Mouse (Mus musculus): ENCODE measurements around the gene Usp37. TPM values are rescaled to one million over a fixed set of nuclear protein-coding genes. Genes with fewer than 3 reads are reported as not detected.
"Not testable (repeated sequence)": the region's sequence is repeated elsewhere in the genome, so short reads cannot be mapped to it uniquely, and the experiment has no call there.

The Usp37 gene
- total RNA-seq (2021): 10 to 100 TPM in 1 of 2 experiments, 1 to 10 TPM in 1; 9.0 to 14.0 TPM
- long read RNA-seq, experiment 1, partial matches to known transcripts: 0 of 2 reads
- long read RNA-seq, experiment 1, other reads (novel, unspliced or antisense): 2 of 2 reads
- long read RNA-seq, experiment 2, partial matches to known transcripts: 0 of 3 reads
- long read RNA-seq, experiment 2, other reads (novel, unspliced or antisense): 3 of 3 reads

- DNase-seq: no peak
Observed at GRCm38 (mm10) chr1:74544184-74544583, at the start of gene Usp37. TSS of gene Usp37 (minus strand) at chr1:74544284.

DNA sequence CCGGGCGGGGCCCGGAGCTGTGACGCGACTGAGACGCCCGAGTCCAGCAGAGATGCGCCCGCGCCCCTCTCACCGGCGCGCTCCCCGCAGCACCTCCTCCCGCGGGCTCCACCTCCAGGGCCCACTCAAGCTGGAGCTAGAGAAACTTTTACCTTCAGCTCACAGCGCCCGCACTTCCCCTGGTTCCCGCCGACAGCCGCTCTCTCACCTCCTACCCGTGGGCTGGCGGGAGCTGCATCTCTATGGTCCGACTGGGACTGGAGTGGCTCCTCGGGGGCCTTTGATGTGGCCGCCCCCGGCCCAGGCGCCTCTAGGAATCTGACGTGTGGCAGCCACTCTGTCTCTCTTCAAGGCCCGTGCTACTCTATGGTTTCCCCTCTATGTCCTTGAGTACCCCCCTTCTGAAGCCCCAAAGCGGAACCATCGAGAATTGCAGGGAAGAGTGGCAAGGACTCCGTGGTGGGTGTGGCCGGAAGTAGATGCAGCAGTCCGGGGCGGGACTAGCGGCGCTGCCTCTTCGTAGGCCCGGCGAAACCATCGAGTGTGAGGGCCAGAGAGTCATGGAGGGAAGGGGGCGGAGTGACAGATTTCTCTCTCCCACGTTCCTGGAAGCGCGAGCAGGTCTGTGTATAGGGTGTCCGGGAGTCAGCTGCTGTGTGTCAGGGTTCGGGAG, 43.8 kb upstream of the Usp37 start, which contains the start of the genes Zfp142 and Bcs1l:
TSS of gene Zfp142 (minus strand) at position 474 of the 673 bp plus-strand sequence.
TSS of gene Bcs1l (plus strand) at position 517 of the 673 bp plus-strand sequence.
- peak; percentile 95 for DNase-seq

DNA sequence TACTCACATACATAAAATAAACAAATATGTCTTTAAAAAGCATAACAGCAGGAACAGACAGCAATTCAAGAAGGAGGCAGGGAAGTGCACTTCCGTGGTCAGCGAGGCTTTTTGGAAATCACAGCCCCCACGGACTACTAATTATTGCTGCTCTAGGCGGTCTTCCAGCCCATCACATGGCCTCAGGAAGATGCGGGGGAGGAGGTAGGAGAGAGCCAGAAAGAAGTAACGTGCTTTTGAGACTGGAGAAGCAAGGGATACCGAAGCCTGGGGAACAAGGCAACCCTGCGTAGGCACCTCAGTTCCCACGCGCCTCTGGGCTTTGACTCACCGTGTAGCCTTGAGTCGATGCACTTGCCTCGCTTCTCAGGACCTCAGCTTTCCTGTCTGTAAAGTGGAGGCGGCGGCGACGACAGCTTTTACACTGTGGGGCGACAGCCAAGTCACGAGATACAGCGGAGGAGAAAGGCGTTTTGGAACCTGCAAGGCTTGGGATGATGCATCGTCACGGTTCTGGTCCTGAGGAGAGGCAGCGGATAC, 43.2 kb upstream of the Usp37 start:
- DNase-seq: no peak

- DNase-seq: no peak
Observed at GRCm38 (mm10) chr1:74584616-74585398, 40.7 kb upstream of the Usp37 start.

- DNase-seq: no peak
Observed at GRCm38 (mm10) chr1:74582621-74583020, 38.5 kb upstream of the Usp37 start.

DNA sequence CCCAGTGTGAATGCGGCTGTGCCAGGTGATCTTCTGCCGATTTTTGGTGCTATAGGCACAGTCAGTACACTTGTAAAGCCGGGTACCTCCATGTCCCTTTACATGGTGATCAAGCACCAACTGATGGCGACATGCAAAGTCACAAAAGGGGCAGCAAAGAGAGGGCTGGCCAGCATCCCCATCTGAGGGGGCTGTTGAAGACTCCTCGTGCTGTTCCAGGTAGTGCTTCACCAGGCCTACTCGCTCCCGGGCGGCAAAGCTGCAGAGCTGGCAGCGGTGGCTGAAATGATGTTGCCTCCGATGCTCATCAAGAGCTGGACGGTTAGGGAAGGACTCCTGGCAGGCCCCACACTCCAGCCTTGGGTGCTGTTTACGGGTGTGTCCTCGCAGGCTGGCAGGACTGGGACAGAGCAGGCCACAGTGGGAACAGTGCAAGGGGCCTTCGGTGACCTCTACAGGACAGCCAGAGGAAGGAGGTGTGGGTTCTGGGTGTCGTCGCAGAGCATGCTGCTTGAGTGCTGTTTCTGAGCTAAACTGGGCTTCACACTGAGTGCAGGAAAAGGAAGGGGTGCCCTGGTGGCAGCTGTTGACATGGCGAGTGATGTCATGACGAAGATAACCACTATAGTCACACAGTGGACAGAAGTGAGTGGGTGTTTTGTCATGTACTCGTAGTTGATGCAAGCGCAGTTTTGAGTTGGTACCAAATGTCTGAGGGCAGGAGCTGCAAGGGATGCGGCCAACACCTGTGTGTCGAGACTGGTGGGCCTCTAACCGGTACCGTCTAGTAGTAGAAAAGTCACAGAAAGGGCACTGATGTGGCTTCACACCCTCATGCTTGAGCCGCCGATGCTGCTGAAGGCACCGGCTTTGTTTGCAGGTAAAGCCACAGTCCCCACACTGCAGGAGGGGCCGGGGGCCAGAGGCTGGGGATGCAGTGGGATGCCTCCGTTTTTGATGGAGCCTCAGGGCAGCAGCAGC, 25.9 kb upstream of the Usp37 start:
- DNase-seq: no peak

DNA sequence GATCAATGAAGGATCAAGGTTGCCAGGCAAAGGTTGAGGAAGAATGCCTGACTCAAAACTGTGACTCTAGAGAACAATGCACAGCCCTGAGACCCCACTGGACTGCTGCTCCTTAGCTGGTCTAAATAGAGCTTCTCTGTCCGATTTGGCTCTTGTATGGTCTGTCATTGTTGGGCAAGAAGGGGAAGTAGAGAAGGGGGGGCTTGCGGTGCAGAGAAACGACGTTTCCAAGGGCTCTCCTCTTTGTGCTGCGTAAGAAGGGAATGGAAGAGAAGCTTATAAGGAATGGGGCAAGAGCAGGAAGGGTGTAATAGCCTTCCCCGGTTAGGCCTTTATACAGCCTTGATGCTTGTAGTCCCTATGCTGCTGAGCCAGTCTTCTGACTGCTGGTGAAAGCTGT, 21.8 kb upstream of the Usp37 start:
- DNase-seq: no peak

DNA sequence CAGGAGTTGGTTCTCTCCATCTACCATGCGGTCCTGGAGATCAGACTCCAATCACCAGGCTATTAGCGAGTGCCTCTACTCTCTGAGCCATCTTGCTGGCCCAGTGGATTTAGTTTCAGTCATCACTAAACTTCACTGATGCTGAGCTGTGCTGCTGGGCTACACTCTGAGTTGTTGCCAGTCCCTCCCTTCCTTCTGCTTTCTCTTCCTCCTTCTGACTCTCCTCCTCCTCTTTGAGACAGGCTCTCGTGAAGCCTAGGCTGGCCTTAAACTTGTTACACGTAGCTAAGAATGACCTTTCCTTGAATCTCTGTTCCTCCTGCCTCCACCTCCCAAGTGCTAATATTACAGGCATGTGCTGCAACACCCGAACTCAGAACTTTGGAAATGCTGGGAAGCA, 15.0 kb upstream of the Usp37 start:
- no peak for DNase-seq

DNA sequence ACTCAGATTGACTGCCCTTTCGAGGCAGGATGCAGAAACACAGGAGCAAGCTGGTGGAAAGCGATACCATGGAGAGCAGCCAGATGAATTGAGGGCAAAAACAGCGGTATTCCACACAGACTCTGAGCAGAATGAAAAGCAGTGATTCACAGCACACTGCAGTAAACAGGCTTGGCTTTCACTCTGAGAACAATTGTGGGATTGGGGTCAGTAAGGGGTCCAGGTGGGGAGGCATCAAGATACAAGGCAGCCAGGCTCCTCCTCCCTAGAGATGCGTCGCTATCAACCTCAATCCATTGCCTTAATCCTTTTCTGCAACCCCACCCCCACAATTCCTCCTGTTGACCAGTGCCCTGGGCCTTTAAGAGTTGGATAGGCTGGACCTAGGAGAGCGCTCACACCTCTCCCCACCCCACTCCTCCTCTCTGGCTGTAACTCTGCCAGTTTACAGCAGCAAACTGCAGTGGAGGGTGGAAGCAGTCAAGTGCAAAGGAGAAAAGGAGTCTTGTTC, 1.6 kb downstream of the Usp37 start, which contains the start of gene Plcd4:
TSS of gene Plcd4 (plus strand) at position 438 of the 511 bp plus-strand sequence.
- peak; percentile 16 for DNase-seq

- peak; percentile 42 for DNase-seq
Observed at GRCm38 (mm10) chr1:74538650-74539049, 5.4 kb downstream of the Usp37 start.

GRCm38 (mm10) chr1:74528589-74528988, 15.5 kb downstream of the Usp37 start:
- DNase-seq: no peak

DNA sequence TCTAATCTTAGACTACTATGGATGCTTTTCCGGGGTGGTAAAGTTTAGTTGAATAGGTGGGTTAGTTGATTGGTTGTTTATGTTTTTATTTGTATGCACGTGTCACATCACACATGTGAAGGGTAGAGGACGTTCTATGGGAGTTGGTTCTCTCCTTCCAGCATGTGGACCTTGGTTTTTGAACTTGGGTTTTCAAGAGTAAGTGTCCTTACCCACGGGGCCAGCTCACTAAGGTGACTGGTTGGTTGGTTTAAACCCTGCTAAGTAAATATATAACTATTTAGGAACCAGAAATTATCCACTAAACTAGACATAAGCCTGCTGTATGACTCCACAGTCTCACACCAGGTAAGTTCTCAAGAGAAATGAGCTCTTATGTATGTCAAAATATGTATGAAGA, 19.3 kb downstream of the Usp37 start:
- no peak for DNase-seq

DNA sequence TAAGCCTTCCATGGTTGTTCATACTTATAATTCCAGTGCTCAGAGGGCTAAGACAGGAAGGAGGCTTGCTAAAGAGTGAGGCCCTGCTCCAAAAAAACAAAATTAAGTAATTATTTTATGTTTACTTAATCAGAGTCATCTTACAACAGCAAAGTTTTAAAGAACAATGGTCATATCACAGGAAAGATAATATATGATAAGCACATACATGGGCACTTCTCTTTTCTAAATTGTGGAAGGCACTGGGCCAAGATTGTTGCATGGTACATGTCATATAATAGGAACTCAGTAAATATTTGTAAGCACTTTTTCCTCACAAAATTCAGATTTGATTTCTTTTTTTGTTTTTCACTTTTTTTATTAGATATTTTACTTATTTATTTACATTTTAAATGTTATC, 24.2 kb downstream of the Usp37 start:
- no peak for DNase-seq

GRCm38 (mm10) chr1:74512999-74513398, 31.1 kb downstream of the Usp37 start:
- not testable (repeated sequence) for DNase-seq

DNA sequence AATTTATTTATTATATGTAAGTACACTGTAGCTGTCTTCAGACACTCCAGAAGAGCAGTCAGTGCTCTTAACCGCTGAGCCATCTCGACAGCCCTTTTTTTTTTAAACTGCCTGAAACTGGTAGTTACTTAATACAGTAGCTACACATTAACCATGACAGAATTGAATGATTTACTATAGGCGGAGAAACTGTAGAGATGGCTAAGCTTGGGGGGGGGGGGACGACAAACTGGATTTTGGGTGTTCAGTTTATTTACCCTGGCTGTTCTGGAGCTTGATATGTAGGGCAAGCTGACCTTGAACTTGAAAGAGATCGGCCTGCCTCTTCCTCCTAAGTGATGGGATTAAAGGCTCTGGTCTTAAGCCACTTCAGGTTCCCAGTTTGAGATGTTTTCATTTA, 32.8 kb downstream of the Usp37 start:
- DNase-seq: no peak

DNA sequence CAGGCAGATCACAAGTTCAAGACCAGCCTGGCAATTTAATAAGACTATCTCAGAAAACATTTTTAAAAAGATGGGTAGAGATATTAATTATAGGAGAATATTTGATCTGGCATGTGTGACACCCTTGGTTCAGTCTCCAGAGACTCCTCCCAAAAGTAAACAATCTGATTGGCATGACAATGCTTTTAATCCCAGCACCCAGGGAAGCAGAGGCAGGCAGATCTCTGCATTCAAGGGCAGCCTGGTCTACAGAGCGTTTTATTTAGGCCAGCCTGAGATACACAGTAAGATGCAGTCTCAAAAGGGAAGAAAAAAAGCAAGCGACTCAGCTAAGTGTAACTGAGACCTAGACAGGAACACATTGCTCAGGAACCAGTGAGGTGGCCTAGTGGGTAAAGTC, 36.3 kb downstream of the Usp37 start:
- DNase-seq: no peak

DNA sequence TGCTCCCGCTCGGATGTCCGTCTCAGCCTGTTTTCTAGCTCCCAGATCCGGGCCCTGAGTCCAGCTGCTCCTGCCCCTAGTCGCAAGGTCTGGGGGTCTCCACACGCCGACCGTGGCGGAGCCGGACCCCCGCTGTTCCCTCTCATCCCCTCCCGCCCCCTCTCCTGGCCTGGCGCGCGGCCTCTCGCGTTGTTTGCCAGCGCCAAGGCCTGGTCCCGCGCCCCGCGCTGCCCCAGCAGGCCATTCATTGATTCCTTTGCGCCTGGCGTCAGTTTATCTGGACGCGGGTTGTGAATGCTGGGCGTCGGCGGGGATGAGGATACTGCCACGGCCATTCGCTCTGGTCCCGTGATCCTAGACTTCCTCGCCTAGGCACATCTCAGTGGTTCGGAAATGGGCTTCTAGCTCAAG, 37.6 kb downstream of the Usp37 start:
- DNase-seq: no peak

- peak; percentile 100 for DNase-seq
Observed at GRCm38 (mm10) chr1:74505721-74506464, 38.2 kb downstream of the Usp37 start, which contains the start of gene Cnot9. TSS of gene Cnot9 (plus strand) at chr1:74506058.

GRCm38 (mm10) chr1:74505393-74505720, 38.7 kb downstream of the Usp37 start:
- no peak for DNase-seq

GRCm38 (mm10) chr1:74501106-74501505, 43.0 kb downstream of the Usp37 start:
- DNase-seq: no peak

- DNase-seq: no peak
Observed at GRCm38 (mm10) chr1:74485792-74486191, 58.3 kb downstream of the Usp37 start.

Data from gastrocnemius, postnatal 10 days (tissue).